Mouse (Mus musculus): ENCODE results near the gene Picalm. TPM values are rescaled to one million over a fixed set of nuclear protein-coding genes. Genes with fewer than 3 reads are reported as not detected.

Picalm gene
- polyA plus RNA-seq, 1 experiment from 2014 or later = 44.2 TPM

Other genes starting within 250 kb of the Picalm start
- 0.09 and 0.11 TPM in 2 replicates for gene Ccdc81, start 226.6 kb upstream of the Picalm start, polyA plus RNA-seq (2016; fragmentation: Nextera tagmentation; extraction: Ambion mirVana)
- gene Hikeshi, start 189.0 kb upstream of the Picalm start, polyA plus RNA-seq (2016; fragmentation: Nextera tagmentation; extraction: Ambion mirVana) = 134 and 135 TPM in 2 replicates
- gene Eed, start 149.2 kb upstream of the Picalm start, polyA plus RNA-seq (2016; fragmentation: Nextera tagmentation; extraction: Ambion mirVana) = 65.6 and 66.0 TPM in 2 replicates
- gene Ccdc83, start 135.6 kb downstream of the Picalm start, polyA plus RNA-seq (2016; fragmentation: Nextera tagmentation; extraction: Ambion mirVana) = not detected in 2 replicates
- gene Sytl2, start 172.0 kb downstream of the Picalm start, polyA plus RNA-seq (2016; fragmentation: Nextera tagmentation; extraction: Ambion mirVana) = 5.8 and 5.9 TPM in 2 replicates